Mouse (Mus musculus) heart, adult 11 months (tissue): ENCODE measurements at regions not wholly inside any gene's neighbourhood (a gene's known extent, or its start where the extent isn't known, plus 50 kb on each side); places are given as distances from the start of the nearest gene placed in this dataset.

Experiments
- DNase-seq: peaks from one replicate; pipeline ENCODE4 v3.0.0; 2022

DNA sequence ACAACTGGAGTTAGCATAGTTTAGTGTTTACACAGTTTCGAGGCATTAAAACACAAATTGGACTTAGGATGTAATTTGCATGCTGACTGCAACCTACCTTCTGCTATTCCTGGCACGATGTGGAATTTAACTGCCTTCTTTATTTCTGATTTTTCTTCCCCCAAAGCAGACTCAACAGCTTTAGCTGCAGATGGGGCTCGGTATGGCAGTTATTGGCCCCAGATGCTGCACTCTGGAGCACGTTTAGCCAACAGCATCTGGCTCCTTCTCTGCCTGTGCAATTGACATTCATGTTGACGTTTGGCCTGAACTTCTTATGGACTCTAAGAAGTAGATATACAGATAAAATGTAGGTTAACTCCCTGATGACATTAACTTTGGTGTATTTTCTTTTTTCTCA, 625.8 kb upstream of the Gm597 start:
- peak; percentile 31 for DNase-seq

GRCm38 (mm10) chr1:29404139-29404538, 624.1 kb upstream of the Gm597 start:
- DNase-seq, result peak; percentile 63

- no peak for DNase-seq
These were observed 583.7 kb upstream of the Gm597 start for GRCm38 (mm10) chr1:29363783-29364182.

- DNase-seq, result no peak
These were observed 561.5 kb upstream of the Gm597 start for GRCm38 (mm10) chr1:29341587-29341986.

DNA sequence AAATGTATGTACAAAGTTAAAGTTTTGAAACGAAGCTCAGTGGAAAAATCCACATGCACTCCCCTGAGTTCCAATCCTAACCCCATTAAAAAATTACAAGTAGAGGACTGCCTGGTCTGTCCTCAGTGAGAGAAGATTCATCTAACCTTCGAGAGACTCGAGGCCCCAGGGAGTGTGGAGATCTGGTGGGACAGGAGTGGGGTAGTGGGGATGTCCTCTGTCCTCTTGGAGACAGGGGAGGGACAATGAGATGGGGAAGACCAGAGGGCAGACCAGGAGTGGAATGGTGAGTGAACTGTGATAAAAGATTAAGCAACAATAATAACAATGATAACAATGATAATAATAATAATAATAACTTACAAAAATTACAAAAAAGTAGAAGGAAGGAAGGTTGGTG, 560.9 kb upstream of the Gm597 start:
- DNase-seq, result no peak

- no peak for DNase-seq
These were observed 548.9 kb upstream of the Gm597 start for GRCm38 (mm10) chr1:29328930-29329329.
